Mouse (Mus musculus) G1E (cell line): Measurements from ENCODE around the gene Ap5s1. TPM values are rescaled to one million over a fixed set of nuclear protein-coding genes. Genes with fewer than 3 reads are reported as not detected.

Source experiments
- ATAC-seq: 2 replicates; pipeline ENCODE4 v1.8.0; 2016; ENCODE audit warnings: mild to moderate bottlenecking; ENCODE audit not compliant: insufficient number of reproducible peaks, poor library complexity, low FRiP score, severe bottlenecking; ENCODE audit errors: extremely low read depth
- DNase-seq: peaks from one replicate; pipeline ENCODE4 v3.0.0; 2012; ENCODE audit warnings: low spot score
- H3K27me3 ChIP-seq: 2 replicates; pipeline ENCODE4 v1.6.1; 2012; ENCODE audit warnings: mild to moderate bottlenecking, low read length, inconsistent platforms; ENCODE audit not compliant: insufficient read depth
- H3K36me3 ChIP-seq: replicated peaks from 2 replicates; pipeline ENCODE3; 2012; ENCODE audit warnings: mild to moderate bottlenecking, inconsistent platforms
- H3K4me1 ChIP-seq: 2 replicates; pipeline ENCODE4 v1.6.1; 2012; ENCODE audit warnings: low read depth, low read length, inconsistent platforms, mixed read lengths; ENCODE audit not compliant: insufficient read depth
- H3K4me3 ChIP-seq: 2 replicates; pipeline ENCODE4 v1.5.1; 2012; ENCODE audit warnings: low read depth, mild to moderate bottlenecking, inconsistent platforms, low read length, moderate library complexity, mixed read lengths
- H3K9me3 ChIP-seq: replicated peaks from 2 replicates; pipeline ENCODE4 v1.6.1; 2012; ENCODE audit warnings: inconsistent platforms
- CTCF ChIP-seq: IDR thresholded peaks from 2 replicates; pipeline ENCODE4 v1.5.1; 2012; ENCODE audit warnings: low read depth, low read length, inconsistent platforms, mixed read lengths
- GATA1 ChIP-seq: IDR thresholded peaks from 2 replicates; pipeline ENCODE4 v1.6.1; 2012; ENCODE audit warnings: borderline replicate concordance, low read length, inconsistent platforms, mixed read lengths
- GATA2 ChIP-seq: IDR thresholded peaks from 2 replicates; pipeline ENCODE4 v1.6.1; 2012; ENCODE audit warnings: low read depth, low read length, inconsistent platforms, borderline replicate concordance
- POLR2AphosphoS5 ChIP-seq: IDR thresholded peaks from 2 replicates; pipeline ENCODE4 v1.6.1; 2012; ENCODE audit warnings: low read depth, low read length, inconsistent platforms; ENCODE audit not compliant: insufficient replicate concordance
- TAL1 ChIP-seq: conservative IDR thresholded peaks from 2 replicates; pipeline ENCODE4 v1.6.1; 2012; ENCODE audit warnings: low read depth, low read length, inconsistent platforms, mixed read lengths
- polyA plus RNA-seq: library from polyadenylated mRNA; stranded (reverse); fragments of >175 nt; gene quantifications from 2 replicates; pipeline ENCODE4 v1.2.3, GENCODE M21; 2012
- total RNA-seq, 2 experiments: library from RNA; stranded (forward) in 1 of 2; stranded (reverse) in 1 of 2; fragments of 200-1000 nt in 1 of 2; fragments of >200 nt in 1 of 2; fragmentation: Nextera tagmentation in 1 of 2; gene quantifications; 2 replicates each; pipeline ENCODE4 v1.2.3; 2014 to 2017

Ap5s1 gene
- total and polyA plus RNA-seq, 3 experiments: 5.1 to 31.3 (median 8.4) TPM

DNA sequence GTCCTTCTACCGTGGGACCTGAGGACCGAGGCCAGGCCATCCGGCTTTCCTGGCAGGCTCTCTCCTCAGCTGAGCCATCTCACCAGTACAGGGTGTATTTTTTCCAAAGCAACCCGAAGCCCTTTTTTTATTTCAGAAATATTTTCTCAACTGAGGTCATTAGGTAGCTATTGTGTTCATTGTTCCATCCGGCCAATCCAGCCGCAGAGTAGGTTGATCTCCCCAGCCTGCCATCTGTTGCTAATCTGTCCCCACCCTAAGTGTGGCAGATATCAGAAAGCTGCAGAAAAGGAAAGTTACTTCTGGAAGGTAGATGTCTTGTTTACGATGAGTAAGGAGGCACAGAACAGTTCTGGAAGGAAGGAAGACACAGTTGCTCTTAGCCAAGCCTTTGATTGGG lies 6.9 kb downstream of the Ap5s1 start:
- peak; percentile 75 for DNase-seq
- peak; percentile 64 for ATAC-seq
- TF ChIP-seq GATA1 (no peak), TAL1 (peak; percentile 60)
- H3K27me3 ChIP-seq: peaks cover 2% of the 10 kb centered on the region; the same call in 1 of the 2 replicates
- peaks cover 18% of the 10 kb centered on the region for H3K36me3 ChIP-seq
- H3K4me1 ChIP-seq: peaks cover 65% of the 10 kb centered on the region
- H3K4me3 ChIP-seq: peak overlapping the region; percentile 58; the same call in 1 of the 2 replicates
- no peaks in the 10 kb centered on the region for H3K9me3 ChIP-seq

DNA sequence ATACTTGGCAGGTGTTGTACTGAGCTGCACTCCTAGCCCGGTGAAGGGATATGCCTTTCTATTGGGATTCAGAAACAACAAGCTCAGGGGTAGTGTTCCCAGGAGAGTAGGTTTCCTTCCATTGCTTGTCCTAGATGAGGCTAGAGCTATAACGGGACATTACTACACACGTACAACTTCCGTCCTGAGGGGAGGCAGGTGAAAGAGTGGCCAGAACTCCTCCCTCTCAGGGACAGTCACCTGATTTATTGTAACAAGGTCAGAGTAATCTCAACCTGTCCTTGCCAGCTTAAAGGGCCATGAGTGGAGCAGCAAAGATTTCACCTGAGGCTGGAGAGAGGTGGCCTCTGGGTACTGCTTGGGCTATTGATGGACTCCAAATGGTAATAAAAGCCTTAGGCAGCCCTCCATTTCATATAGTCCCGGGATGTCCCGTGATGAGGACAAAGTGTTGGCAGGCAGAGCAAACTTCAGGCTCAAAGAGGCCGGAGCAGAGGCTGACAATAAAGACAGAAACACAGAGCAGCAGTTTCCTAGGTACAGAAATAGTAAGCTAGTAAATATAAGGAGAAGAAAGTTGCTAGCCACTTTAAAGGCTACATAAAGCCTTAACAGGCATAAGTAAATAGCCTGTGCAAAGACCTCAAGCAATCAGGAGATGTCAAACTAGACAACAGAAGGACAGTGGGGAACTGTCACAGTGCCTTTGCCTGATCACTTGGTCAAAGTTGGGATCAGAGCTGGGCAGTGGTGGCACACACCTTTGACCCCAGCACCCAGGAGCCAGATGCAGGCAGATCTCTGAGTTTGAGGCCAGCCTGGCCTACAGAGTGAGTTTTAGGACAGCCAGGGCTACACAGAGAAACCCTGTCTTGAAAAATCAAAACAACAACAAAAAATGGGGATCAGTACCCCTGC lies 9.3 kb downstream of the Ap5s1 start:
- no peak for DNase-seq
- H3K36me3 ChIP-seq: peaks cover 18% of the 10 kb centered on the region
- TF ChIP-seq GATA1: no peak
- no peak for TF ChIP-seq GATA2
- no peak for TF ChIP-seq CTCF
- TF ChIP-seq POLR2AphosphoS5: no peak
- TF ChIP-seq TAL1: no peak
- H3K27me3 ChIP-seq: no peaks in the 10 kb centered on the region
- no peak for ATAC-seq
- no peaks in the 10 kb centered on the region for H3K9me3 ChIP-seq
- H3K4me3 ChIP-seq: no peak overlapping the region
- H3K4me1 ChIP-seq: peaks cover 46% of the 10 kb centered on the region

DNA sequence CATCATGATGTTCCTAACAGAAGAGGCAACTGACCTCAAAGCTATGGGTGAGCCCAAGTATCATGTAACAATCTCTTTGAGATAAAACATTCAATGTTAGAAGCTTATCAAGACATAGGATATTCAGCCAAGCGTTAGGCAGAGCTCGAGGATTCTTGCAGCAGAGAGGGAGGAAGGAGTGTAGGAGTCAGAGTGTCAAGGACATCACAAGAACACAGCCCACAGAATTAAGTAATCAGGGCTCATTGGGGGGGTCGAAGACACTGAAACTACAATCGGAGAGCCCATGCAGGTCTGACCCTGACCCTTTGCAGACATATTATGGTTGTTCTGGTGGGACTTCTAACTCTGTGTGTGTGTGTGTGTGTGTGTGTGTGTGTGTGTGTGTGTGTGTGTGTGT lies 13.2 kb downstream of the Ap5s1 start:
- Histone ChIP-seq H3K4me1 (peaks cover 38% of the 10 kb centered on the region), H3K27me3 (no peaks in the 10 kb centered on the region), H3K4me3 (no peak overlapping the region), H3K36me3 (no peaks in the 10 kb centered on the region), H3K9me3 (peaks cover 3% of the 10 kb centered on the region; the same call in 1 of the 2 replicates)
- TF ChIP-seq GATA1 (no peak), POLR2AphosphoS5 (no peak), TAL1 (no peak), CTCF (no peak), GATA2 (no peak)
- no peak for DNase-seq
- ATAC-seq: no peak

DNA sequence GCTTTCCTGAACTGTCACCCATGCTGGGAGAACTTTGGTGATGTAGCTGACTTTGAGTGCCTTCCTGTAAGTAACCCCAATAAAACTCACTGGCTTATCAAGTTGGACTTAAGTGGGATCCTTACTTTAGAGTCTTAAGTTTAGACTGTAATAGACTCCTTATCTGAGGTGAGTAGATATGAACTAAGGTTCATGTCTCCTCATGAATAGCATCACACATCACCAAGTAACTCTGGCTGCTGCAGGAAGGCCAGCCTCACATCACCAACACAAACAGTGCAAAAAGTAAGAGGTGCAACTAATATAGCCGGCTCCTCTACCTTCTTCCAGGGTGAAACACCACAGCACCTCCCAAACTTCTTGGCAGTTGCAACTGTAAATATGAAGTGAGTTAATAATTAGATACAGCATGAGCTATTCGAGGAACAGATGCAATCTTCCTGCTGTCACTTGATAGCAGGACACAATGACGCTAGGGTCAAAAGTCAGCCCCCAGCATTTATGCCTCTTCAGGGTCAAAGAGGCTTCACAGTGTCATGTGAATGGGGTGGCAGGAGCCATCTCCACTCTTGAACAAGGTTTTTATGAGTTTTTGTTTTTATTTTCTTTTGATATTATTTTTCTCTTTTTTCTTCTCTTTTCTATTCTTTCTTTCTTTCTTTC lies 15.1 kb downstream of the Ap5s1 start:
- no peak for ATAC-seq
- TF ChIP-seq CTCF: no peak
- TF ChIP-seq GATA2: no peak
- no peak for TF ChIP-seq POLR2AphosphoS5
- no peak for TF ChIP-seq TAL1
- TF ChIP-seq GATA1: no peak
- peaks cover 3% of the 10 kb centered on the region; the same call in 1 of the 2 replicates for H3K9me3 ChIP-seq
- no peaks in the 10 kb centered on the region for H3K36me3 ChIP-seq
- H3K27me3 ChIP-seq: peaks cover 3% of the 10 kb centered on the region
- DNase-seq: no peak
- peaks cover 32% of the 10 kb centered on the region for H3K4me1 ChIP-seq
- H3K4me3 ChIP-seq: no peak overlapping the region

DNA sequence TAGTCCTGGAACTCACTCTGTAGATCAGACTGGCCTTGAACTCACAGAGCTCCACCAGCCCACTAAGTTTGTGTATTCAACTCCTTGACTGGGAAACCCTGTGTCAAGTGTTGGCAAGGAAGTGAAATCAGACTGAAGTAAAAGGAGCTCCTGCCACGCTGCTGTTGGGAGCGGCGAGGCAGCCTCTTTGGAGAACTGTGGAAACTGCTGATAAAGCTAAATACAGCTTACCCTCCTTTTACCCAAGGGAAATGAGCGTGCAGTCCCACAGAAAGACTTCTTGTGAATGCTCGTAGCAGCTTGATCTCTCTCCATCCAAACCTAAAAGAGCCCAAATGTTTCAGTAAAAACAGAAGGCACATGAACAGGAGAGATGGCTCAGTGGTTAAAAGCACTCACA lies 15.7 kb downstream of the Ap5s1 start:
- H3K4me1 ChIP-seq: peaks cover 32% of the 10 kb centered on the region
- DNase-seq: no peak
- H3K4me3 ChIP-seq: no peak overlapping the region
- ATAC-seq: no peak
- H3K9me3 ChIP-seq: peaks cover 3% of the 10 kb centered on the region; the same call in 1 of the 2 replicates
- TF ChIP-seq TAL1 (no peak), CTCF (no peak), GATA2 (no peak), POLR2AphosphoS5 (no peak), GATA1 (no peak)
- H3K27me3 ChIP-seq: peaks cover 5% of the 10 kb centered on the region
- no peaks in the 10 kb centered on the region for H3K36me3 ChIP-seq

DNA sequence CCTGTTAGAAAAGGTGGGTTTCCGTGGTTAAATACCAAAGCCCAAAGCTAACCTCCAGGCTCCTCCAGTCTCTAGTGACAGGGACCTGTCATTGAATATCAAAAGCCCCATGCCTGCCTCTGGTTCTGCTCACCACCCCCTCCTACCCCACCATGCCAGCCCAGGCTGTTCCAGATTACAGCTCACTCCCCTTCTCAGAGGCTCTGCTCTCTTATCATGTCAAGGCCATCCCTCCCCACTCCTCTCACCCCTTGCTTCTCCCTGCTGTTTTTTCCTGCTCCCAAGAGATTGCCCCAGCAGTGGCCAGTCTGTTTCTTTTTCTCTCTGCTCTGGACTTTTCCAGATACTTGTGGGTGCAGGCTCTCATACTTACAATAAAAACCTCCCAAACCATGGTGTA lies 16.7 kb downstream of the Ap5s1 start:
- Histone ChIP-seq H3K9me3 (peaks cover 3% of the 10 kb centered on the region; the same call in 1 of the 2 replicates), H3K36me3 (no peaks in the 10 kb centered on the region), H3K4me3 (no peak overlapping the region), H3K27me3 (peaks cover 6% of the 10 kb centered on the region), H3K4me1 (peaks cover 30% of the 10 kb centered on the region)
- no peak for TF ChIP-seq POLR2AphosphoS5
- TF ChIP-seq CTCF: no peak
- no peak for TF ChIP-seq TAL1
- no peak for TF ChIP-seq GATA2
- no peak for TF ChIP-seq GATA1
- no peak for DNase-seq
- peak; percentile 40 for ATAC-seq
